Mouse (Mus musculus): ENCODE results near the gene Phactr1.

DNA sequence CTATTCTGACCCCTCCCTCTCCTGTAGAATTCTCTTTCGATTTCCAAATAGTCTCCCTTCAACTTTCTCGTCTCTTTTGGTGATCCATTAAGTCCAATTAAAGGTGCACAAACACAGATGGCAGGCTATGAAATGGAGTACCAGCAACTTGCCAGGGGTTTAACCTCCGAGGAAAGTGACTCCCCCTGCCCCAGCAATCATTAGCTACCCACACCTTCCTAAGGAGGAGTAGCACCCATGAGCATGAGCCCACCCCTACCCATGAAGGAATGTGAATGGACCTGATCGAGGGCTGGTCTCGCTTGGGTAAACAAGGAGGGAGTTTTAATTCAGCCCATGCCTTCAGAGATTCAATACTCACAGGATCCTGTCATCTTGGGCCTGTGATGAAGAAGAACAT lies 268.9 kb downstream of the Phactr1 start:
- TF ChIP-seq POLR2A (IDR thresholded peaks at IDR 0.05; ENCODE audit: insufficient read length, low read depth) (no peak), TCF3 (IDR thresholded peaks at IDR 0.05; ENCODE audit: insufficient read length, low read depth) (no peak), E2F4 (IDR thresholded peaks at IDR 0.05; ENCODE audit: insufficient read depth) (no peak), POLR2AphosphoS2 (IDR thresholded peaks at IDR 0.05; ENCODE audit: insufficient read length, low read depth) (no peak)
